Mouse (Mus musculus) heart, embryonic 16.5 days (tissue): Measurements from ENCODE around the gene Cd109. TPM values are rescaled to one million over a fixed set of nuclear protein-coding genes. Genes with fewer than 3 reads are reported as not detected.

Experiments used
- ATAC-seq: fragments of 200-750 bp; cut with Nextera tagmentation; replicated peaks from 2 replicates; pipeline ENCODE4 v1.8.0; 2017; ENCODE audit warnings: moderate number of reproducible peaks; ENCODE audit not compliant: insufficient read depth, low FRiP score; ENCODE audit errors: extremely low read depth
- H3K27ac ChIP-seq: fragments of 300-500 bp; sonication (generic); 2 replicates; pipeline ENCODE4 v1.5.1; 2014; ENCODE audit warnings: mild to moderate bottlenecking, low read length, control low read depth, moderate library complexity
- H3K27me3 ChIP-seq: fragments of 300-500 bp; sonication (generic); 2 replicates; pipeline ENCODE4 v1.6.1; 2014; ENCODE audit warnings: low read length, mixed read lengths; ENCODE audit not compliant: control insufficient read depth, insufficient read depth
- H3K36me3 ChIP-seq: fragments of 300-500 bp; sonication (generic); 2 replicates; pipeline ENCODE4 v1.6.1; 2014; ENCODE audit not compliant: control insufficient read depth, insufficient read depth
- H3K4me1 ChIP-seq: fragments of 300-500 bp; sonication (generic); 2 replicates; pipeline ENCODE4 v1.6.1; 2014; ENCODE audit warnings: low read length, mixed read lengths; ENCODE audit not compliant: control insufficient read depth, insufficient read depth
- H3K4me2 ChIP-seq: fragments of 300-500 bp; sonication (generic); 2 replicates; pipeline ENCODE4 v1.6.1; 2014; ENCODE audit warnings: low read depth, mild to moderate bottlenecking, control low read depth, low read length
- H3K4me3 ChIP-seq: fragments of 300-500 bp; sonication (generic); 2 replicates; pipeline ENCODE4 v1.5.1; 2014; ENCODE audit warnings: mild to moderate bottlenecking, control low read depth, low read length
- H3K9ac ChIP-seq: fragments of 300-500 bp; sonication (generic); 2 replicates; pipeline ENCODE4 v1.6.1; 2014; ENCODE audit warnings: low read length, control low read depth
- H3K9me3 ChIP-seq: fragments of 300-500 bp; sonication (generic); replicated peaks from 2 replicates; pipeline ENCODE4 v1.6.1; 2016; ENCODE audit warnings: low read length; ENCODE audit not compliant: control insufficient read depth
- WGBS: fragments of 180-500 bp; shearing (Covaris S2); extraction: QIAGEN DNeasy Blood & Tissue Kit; methylation state at CpG from one replicate; pipeline ENCODE4 v1.1.7; 2014; 5-methylcytosine and 5-hydroxymethylcytosine counted together
- polyA plus RNA-seq: library from polyadenylated mRNA; unstranded; fragments of >200 nt; fragmentation: Nextera tagmentation; extraction: Ambion mirVana; gene quantifications from 2 replicates; pipeline ENCODE4 v1.2.1, GENCODE M21; 2015

The Cd109 gene
- polyA plus RNA-seq = 3.6 and 5.0 TPM in 2 replicates

DNA sequence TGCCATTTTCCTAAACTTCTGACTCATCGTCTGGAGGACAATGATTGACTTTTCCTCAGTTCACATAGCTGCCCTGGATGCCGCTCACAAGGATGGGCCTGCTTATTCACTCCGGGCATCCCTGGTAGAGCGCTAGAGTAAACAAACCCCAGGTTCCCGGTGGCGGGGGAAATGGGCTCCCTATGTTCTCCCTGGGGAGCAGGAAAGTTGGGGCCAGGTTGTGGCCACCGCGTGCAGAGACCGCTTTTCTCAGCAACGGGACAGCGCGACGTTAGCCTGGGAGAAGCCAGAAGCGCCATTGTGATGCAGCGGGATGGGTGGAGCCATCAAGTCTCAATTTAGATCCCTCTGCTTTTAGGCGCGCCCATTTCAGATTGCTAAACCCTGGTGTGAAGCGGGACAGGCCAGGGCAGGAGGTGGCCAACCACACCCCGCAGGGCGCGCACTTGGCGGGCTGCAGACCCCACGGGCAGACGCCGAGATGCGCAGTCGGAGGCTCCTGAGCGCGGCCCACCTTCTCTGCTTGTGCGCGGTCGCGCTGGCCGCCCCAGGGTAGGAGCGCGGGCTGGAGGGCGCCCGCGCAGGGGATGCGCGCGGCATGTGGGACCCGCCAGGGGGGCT lies at the start of gene Cd109:
Cd109 (plus strand) TSS at position 146 of the 621 bp plus-strand sequence.
- peak; percentile 63; the same call in 1 of the 2 replicates for ATAC-seq
- no peaks in the 10 kb centered on the region for H3K9me3 ChIP-seq
- H3K27me3 ChIP-seq = no peaks in the 10 kb centered on the region; the same call in 1 of the 2 replicates
- H3K4me3 ChIP-seq = peak within 1 kb of the TSS; percentile 72
- H3K9ac ChIP-seq = peak within 1 kb of the TSS; percentile 70
- under 1% methylated on average over 43 of the region's 43 CpGs for WGBS
- H3K36me3 ChIP-seq = no peaks in the 10 kb centered on the region
- peak within 1 kb of the TSS; percentile 94 for H3K4me2 ChIP-seq
- no peak within 1 kb of the TSS for H3K27ac ChIP-seq
- peaks cover 2% of the 10 kb centered on the region; the same call in 1 of the 2 replicates for H3K4me1 ChIP-seq

DNA sequence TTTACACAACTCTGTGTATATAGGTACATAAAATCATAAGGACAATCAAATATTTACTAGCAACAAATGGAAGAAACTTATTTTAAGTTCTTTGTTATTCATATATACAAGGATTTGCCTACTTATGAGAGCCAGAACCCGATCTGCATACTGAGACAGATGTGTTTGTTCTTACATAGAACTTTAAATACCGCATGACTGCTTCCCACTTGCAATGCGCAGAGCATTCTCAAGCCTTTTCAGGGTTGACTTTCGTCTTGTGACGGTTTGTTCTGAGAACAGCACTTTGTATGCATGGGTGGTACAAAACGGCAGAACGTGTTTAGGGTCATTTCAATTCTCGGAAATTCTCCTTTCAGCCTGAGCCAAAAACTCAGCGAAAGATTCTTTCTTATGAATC lies 45.4 kb upstream of the Cd109 start:
- 93% methylated on average over 9 of the region's 9 CpGs for WGBS
- H3K27me3 ChIP-seq = no peaks in the 10 kb centered on the region
- H3K9ac ChIP-seq = no peak overlapping the region
- peaks cover 9% of the 10 kb centered on the region for H3K36me3 ChIP-seq
- H3K4me3 ChIP-seq = no peak overlapping the region
- no peaks in the 10 kb centered on the region for H3K9me3 ChIP-seq
- no peaks in the 10 kb centered on the region for H3K4me1 ChIP-seq
- H3K4me2 ChIP-seq = no peak overlapping the region
- H3K27ac ChIP-seq = no peak overlapping the region
- ATAC-seq = no peak

DNA sequence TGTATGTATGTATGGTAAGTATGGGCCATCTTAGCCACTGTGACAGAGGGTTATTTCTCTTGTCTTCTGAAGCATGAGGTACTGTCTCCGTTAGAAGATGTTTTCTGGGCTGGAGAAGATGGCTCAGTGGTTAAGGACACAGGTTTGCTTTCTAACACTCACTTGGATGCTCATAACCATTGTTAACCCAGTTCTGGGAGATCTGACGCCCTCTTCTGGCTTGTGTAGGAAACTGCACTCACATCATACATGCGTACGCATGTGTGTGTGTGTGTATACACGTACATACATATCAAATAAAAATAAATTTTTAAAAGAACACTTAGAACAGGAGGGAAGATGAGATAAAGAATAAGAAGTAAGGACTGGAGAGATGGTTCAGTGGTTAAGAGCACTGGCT lies 38.9 kb upstream of the Cd109 start:
- H3K4me3 ChIP-seq = no peak overlapping the region
- H3K9me3 ChIP-seq = no peaks in the 10 kb centered on the region
- H3K4me1 ChIP-seq = no peaks in the 10 kb centered on the region
- peaks cover 13% of the 10 kb centered on the region for H3K36me3 ChIP-seq
- ATAC-seq = no peak
- H3K4me2 ChIP-seq = no peak overlapping the region
- no peak overlapping the region for H3K9ac ChIP-seq
- H3K27me3 ChIP-seq = no peaks in the 10 kb centered on the region
- no peak overlapping the region for H3K27ac ChIP-seq
- 91% methylated on average over 5 of the region's 5 CpGs for WGBS

DNA sequence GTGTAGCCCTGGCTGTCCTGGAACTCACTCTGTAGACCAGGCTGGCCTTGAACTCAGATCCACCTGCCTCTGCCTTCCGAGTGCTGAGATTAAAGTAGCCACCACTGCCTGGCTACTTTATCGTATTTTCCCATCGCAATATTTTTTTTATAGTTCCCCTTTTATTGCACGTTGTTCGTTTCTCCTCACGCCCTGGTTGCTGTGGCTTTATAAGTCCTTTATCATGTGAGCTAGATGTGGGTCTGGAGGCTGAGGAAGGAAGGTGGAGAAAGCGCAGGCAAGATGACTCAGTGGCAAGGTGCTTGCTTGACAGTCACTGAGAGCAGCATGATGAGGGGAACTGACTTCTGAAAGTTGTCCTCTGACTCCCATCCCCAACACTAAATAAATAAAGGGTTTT lies 36.5 kb upstream of the Cd109 start:
- H3K4me2 ChIP-seq = no peak overlapping the region
- H3K9me3 ChIP-seq = no peaks in the 10 kb centered on the region
- H3K27me3 ChIP-seq = no peaks in the 10 kb centered on the region
- no peak overlapping the region for H3K27ac ChIP-seq
- H3K4me1 ChIP-seq = no peaks in the 10 kb centered on the region
- no peak overlapping the region for H3K4me3 ChIP-seq
- no peak overlapping the region for H3K9ac ChIP-seq
- ATAC-seq = no peak
- peaks cover 13% of the 10 kb centered on the region for H3K36me3 ChIP-seq
- 85% methylated on average over 7 of the region's 7 CpGs for WGBS

DNA sequence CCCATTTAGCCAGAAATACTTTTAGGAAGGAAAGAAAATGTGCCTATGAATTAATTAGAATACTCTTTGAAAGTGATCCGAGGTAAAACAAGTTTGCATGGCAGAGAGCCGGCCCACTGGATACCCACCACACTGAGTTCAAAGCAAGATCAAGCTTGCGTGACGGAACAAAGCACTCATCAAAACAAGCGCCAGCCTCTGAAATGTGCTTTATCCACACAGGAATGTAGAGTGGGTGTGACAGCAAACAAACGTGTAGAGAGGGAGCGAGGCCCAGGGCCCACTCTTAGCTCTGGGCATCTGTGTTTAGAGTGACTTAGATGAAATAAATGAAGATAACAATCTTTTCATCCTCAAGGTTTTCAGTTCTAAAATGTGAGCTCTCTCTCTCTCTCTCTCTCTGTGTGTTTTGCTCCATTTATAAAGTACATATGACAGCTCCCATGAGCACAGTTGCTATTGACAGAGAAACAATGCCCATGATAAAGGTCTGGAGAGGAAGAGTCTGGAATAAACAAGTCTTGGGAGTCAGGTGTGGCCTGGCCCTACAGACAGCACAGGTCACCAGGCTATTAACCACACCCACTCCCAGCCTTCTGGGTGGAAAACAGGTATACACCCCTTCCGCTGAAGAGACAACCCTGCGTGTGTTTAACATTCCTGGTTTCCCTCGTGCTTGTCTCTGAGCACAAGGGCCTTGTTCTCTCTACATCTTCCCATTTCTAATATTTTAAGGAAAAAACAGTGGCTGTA lies 35.5 kb upstream of the Cd109 start:
- H3K4me3 ChIP-seq = no peak overlapping the region
- no peak overlapping the region for H3K9ac ChIP-seq
- 54% methylated on average over 10 of the region's 10 CpGs for WGBS
- peaks cover 13% of the 10 kb centered on the region for H3K36me3 ChIP-seq
- no peak for ATAC-seq
- H3K27ac ChIP-seq = no peak overlapping the region
- H3K4me1 ChIP-seq = no peaks in the 10 kb centered on the region
- no peaks in the 10 kb centered on the region for H3K9me3 ChIP-seq
- no peak overlapping the region for H3K4me2 ChIP-seq
- H3K27me3 ChIP-seq = no peaks in the 10 kb centered on the region

DNA sequence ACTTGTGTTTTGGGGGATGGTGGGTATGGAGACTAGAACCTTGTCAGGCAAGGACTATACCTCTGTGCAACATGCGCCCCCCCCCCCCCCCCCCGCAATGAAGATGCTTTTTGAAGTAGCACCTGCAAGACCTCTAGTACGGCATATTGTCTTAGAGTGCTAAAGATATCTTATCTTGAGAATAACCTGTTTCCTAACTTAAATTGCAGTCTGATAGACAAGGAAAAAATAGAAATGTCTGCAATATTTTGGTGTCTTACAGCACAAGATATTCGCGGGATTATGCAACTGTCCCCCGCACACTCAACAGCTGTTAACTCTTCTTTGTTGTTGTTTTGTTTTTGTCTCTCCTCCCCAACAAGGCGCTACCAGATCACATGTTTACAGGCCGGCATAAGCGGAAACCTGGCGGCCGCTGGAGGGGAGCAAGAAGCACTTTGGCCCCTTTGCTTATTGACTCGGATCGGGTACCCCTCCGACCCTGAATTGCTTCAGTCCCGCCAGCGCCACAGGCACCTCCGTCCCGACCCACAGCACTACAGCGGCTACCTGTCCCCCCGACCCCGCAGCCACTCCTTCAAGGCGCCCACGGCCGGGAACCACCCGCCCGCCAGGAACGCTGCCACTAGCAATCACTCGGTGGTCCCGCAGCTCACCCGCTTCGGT lies 28.0 kb upstream of the Cd109 start:
- peak; percentile 43 for ATAC-seq
- Histone ChIP-seq H3K4me2 (peak overlapping the region; percentile 82), H3K9ac (peak overlapping the region; percentile 81), H3K9me3 (no peaks in the 10 kb centered on the region), H3K27ac (0 out of 2 replicates have a peak overlapping the region, but pooled peaks have one; percentile 46), H3K36me3 (no peaks in the 10 kb centered on the region), H3K4me3 (peak overlapping the region; percentile 77), H3K27me3 (no peaks in the 10 kb centered on the region), H3K4me1 (peaks cover 5% of the 10 kb centered on the region; the same call in 1 of the 2 replicates)
- WGBS = under 1% methylated on average over 31 of the region's 31 CpGs

DNA sequence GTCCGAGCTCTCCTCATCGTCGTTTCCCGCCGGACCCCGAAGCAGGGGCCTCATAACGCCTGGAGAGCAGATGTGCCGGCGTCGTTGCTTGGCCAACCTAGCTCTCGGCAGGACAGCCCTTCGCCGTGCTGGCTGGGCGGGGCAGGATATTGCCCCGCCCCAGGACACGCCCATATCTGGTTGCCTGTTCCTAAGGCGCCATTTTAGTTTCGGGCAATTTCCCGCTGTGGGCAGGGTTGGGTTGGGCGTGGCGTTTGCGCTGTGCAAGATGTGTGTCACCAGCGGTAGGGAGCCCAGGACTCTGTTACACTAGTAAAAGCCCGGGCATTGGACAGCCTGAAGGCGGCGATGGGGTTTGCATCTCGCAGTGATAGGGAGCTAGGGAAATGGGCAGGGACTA lies 27.4 kb upstream of the Cd109 start, which contains the start of gene Slc17a5:
Slc17a5 (minus strand) TSS at position 128 of the 400 bp plus-strand sequence.
- H3K4me1 ChIP-seq = peaks cover 5% of the 10 kb centered on the region; the same call in 1 of the 2 replicates
- peak within 1 kb of the TSS; percentile 77 for H3K4me3 ChIP-seq
- under 1% methylated on average over 27 of the region's 27 CpGs for WGBS
- peak within 1 kb of the TSS; percentile 81 for H3K9ac ChIP-seq
- no peaks in the 10 kb centered on the region for H3K36me3 ChIP-seq
- H3K27me3 ChIP-seq = no peaks in the 10 kb centered on the region
- peak within 1 kb of the TSS; percentile 82 for H3K4me2 ChIP-seq
- H3K27ac ChIP-seq = peak within 1 kb of the TSS; percentile 53
- ATAC-seq = peak; percentile 98
- no peaks in the 10 kb centered on the region for H3K9me3 ChIP-seq

DNA sequence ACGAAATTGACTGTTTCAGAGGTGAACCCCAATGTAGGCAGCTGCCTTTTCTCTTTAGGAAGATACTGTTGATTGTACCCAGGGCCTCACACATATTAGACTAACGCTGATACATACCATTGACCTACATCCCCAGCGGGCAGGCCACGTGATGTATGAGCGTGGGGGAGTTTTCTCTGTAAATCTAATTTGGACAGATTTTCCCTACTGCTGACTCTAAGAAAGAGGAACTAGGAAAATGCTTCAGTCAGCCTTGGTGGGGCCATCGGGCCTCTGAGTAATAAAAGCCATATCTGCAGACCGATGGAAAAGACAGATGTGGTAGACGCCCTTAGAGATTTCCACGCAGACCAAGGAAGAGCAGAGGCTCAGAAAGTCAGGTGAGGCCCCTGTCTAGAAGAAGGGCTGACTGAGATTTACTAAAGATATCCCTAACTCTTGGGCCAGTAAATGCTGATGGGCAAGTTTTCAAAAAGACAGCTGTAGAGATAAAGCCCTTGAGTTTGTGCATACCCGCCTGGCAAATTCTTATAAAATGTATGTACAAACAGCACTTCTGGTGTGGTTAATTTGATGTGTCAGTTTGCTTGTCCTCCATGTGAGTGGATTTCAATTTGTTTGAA lies 26.8 kb upstream of the Cd109 start:
- Histone ChIP-seq H3K36me3 (no peaks in the 10 kb centered on the region), H3K4me1 (peaks cover 5% of the 10 kb centered on the region; the same call in 1 of the 2 replicates), H3K4me2 (peak overlapping the region; percentile 82), H3K27me3 (no peaks in the 10 kb centered on the region), H3K9me3 (no peaks in the 10 kb centered on the region), H3K4me3 (peak overlapping the region; percentile 77), H3K27ac (peak overlapping the region; percentile 53), H3K9ac (peak overlapping the region; percentile 42)
- WGBS = 64% methylated on average over 10 of the region's 10 CpGs
- ATAC-seq = 0 out of 2 replicates have a peak, but pooled peaks have one; percentile 6
